Mouse (Mus musculus) liver, embryonic 11.5 days (tissue): ENCODE measurements around the gene Trpm2. TPM values are rescaled to one million over a fixed set of nuclear protein-coding genes. Genes with fewer than 3 reads are reported as not detected.

Experiments used
- ATAC-seq: fragments of 200-750 bp; cut with Nextera tagmentation; replicated peaks from 2 replicates; pipeline ENCODE4 v1.8.0; 2017; ENCODE audit warnings: moderate number of reproducible peaks, mild to moderate bottlenecking, moderate TSS enrichment, moderate library complexity; ENCODE audit not compliant: low FRiP score
- DNase-seq: peaks from one replicate; pipeline ENCODE4 v3.0.0-alpha.2; 2017; ENCODE audit warnings: low spot score
- H3K27ac ChIP-seq: fragments of 300-500 bp; sonication (generic); 2 replicates; pipeline ENCODE4 v1.5.1; 2014; ENCODE audit warnings: mild to moderate bottlenecking, low read depth, low read length, control low read depth
- H3K27me3 ChIP-seq: fragments of 300-500 bp; sonication (generic); replicated peaks from 2 replicates; pipeline ENCODE4 v1.6.1; 2014; ENCODE audit warnings: low read length, mixed read lengths; ENCODE audit not compliant: control insufficient read depth, insufficient read depth
- H3K36me3 ChIP-seq: fragments of 300-500 bp; sonication (generic); 2 replicates; pipeline ENCODE4 v1.6.1; 2014; ENCODE audit warnings: mild to moderate bottlenecking, low read length, moderate library complexity, mixed read lengths; ENCODE audit not compliant: control insufficient read depth, insufficient read depth
- H3K4me1 ChIP-seq: fragments of 300-500 bp; sonication (generic); replicated peaks from 2 replicates; pipeline ENCODE4 v1.6.1; 2014; ENCODE audit warnings: low read length, mixed read lengths; ENCODE audit not compliant: control insufficient read depth, insufficient read depth
- H3K4me2 ChIP-seq: fragments of 300-500 bp; sonication (generic); 2 replicates; pipeline ENCODE4 v1.6.1; 2014; ENCODE audit warnings: mild to moderate bottlenecking, control low read depth, moderate library complexity
- H3K4me3 ChIP-seq: fragments of 300-500 bp; sonication (generic); 2 replicates; pipeline ENCODE4 v1.5.1; 2014; ENCODE audit warnings: low read depth, low read length, control low read depth
- H3K9ac ChIP-seq: fragments of 300-500 bp; sonication (generic); 2 replicates; pipeline ENCODE4 v1.6.1; 2014; ENCODE audit warnings: low read depth, low read length, control low read depth
- H3K9me3 ChIP-seq: fragments of 300-500 bp; sonication (generic); 2 replicates; pipeline ENCODE4 v1.6.1; 2016; ENCODE audit warnings: low read length, inconsistent platforms, mixed read lengths; ENCODE audit not compliant: control insufficient read depth
- WGBS: fragments of 180-500 bp; shearing (Covaris S2); extraction: QIAGEN DNeasy Blood & Tissue Kit; methylation state at CpG from one replicate; pipeline ENCODE4 v1.1.7; 2014; 5-methylcytosine and 5-hydroxymethylcytosine counted together
- polyA plus RNA-seq: library from polyadenylated mRNA; unstranded; fragments of >200 nt; fragmentation: Nextera tagmentation; extraction: Ambion mirVana; gene quantifications from 2 replicates; pipeline ENCODE4 v1.2.1, GENCODE M21; 2014

The Trpm2 gene
- polyA plus RNA-seq, 1 experiment from 2014 or later: 1.2 TPM

DNA sequence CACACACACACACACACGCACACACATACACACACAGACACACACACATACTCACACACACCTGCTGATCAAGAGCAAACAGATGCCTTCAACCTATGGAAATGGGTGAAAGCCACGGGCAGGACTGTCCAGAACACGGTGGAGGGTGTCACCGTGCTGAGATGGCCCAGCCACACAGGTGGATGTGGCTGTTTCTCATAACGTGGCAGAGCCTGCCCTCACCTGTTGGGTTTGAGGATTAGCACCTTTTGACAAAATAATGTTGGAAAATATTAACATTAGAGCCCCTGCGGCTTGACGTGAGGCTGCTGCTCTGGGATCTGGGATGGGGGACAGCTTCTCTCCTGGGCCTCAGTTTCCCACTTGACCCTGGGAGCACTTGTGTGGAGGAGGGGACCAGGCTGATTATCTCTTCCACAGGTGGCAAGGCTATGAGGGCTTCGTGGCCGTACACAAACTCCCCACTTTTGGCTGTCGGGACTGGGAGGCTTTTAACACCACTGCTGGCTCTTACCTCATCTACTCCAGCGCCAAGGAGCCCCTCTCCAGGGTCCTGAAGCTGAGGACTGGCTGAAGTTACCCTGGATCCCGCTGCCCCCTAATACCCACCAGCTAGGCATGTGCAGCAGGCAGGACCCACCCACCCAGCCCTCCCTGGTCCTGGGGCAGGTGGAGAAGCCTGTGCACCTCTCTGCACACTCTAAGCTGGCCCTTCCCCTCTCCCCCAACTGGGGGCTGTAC, 84.2 kb downstream of the Trpm2 start:
- 45% methylated on average over 12 of the region's 12 CpGs for WGBS
- DNase-seq (no peak), ATAC-seq (no peak)
- H3K27ac ChIP-seq: no peak overlapping the region
- H3K36me3 ChIP-seq: no peaks in the 10 kb centered on the region
- H3K9ac ChIP-seq: no peak overlapping the region
- no peaks in the 10 kb centered on the region for H3K4me1 ChIP-seq
- no peak overlapping the region for H3K4me3 ChIP-seq
- no peaks in the 10 kb centered on the region for H3K9me3 ChIP-seq
- H3K4me2 ChIP-seq: no peak overlapping the region
- no peaks in the 10 kb centered on the region for H3K27me3 ChIP-seq

DNA sequence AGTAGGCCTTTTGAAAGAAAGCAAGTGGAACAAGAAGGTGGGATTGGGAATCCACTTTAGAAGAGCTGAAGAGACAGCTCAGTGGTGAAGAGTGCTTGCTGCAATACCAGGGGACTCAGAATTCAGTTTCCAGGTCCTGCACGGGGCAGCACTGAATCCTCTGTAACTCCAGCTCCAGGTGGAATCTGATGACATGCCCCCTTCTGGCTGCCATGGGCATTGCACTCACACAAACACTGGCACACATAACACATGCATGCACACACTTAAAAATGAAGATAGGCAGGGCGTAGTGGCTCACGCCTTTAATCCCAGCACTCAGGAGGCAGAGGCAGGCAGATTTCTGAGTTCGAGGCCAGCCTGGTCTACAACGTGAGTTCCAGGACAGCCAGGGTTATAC, 87.8 kb downstream of the Trpm2 start:
- ATAC-seq (no peak), DNase-seq (no peak)
- Histone ChIP-seq H3K36me3 (no peaks in the 10 kb centered on the region), H3K27ac (no peak overlapping the region), H3K9me3 (no peaks in the 10 kb centered on the region), H3K4me2 (no peak overlapping the region), H3K9ac (no peak overlapping the region), H3K27me3 (no peaks in the 10 kb centered on the region), H3K4me3 (no peak overlapping the region), H3K4me1 (no peaks in the 10 kb centered on the region)
- 75% methylated on average over 5 of the region's 5 CpGs for WGBS

- H3K27me3 ChIP-seq: no peaks in the 10 kb centered on the region
- no peaks in the 10 kb centered on the region for H3K4me1 ChIP-seq
- no peak for DNase-seq
- H3K4me3 ChIP-seq: no peak overlapping the region
- H3K36me3 ChIP-seq: no peaks in the 10 kb centered on the region
- no peak for ATAC-seq
- H3K9me3 ChIP-seq: no peaks in the 10 kb centered on the region
- 43% methylated on average over 3 of the region's 3 CpGs for WGBS
- no peak overlapping the region for H3K4me2 ChIP-seq
- H3K9ac ChIP-seq: no peak overlapping the region
- no peak overlapping the region for H3K27ac ChIP-seq
Observed at GRCm38 (mm10) chr10:77880305-77880704, 90.1 kb downstream of the Trpm2 start.

- Histone ChIP-seq H3K9ac (no peak overlapping the region), H3K4me1 (no peaks in the 10 kb centered on the region), H3K27me3 (no peaks in the 10 kb centered on the region), H3K27ac (no peak overlapping the region), H3K4me3 (no peak overlapping the region), H3K9me3 (no peaks in the 10 kb centered on the region), H3K4me2 (no peak overlapping the region), H3K36me3 (no peaks in the 10 kb centered on the region)
- DNase-seq (no peak), ATAC-seq (no peak)
- WGBS: 54% methylated on average over 6 of the region's 6 CpGs
Observed at GRCm38 (mm10) chr10:77878985-77879384, 91.4 kb downstream of the Trpm2 start.

DNA sequence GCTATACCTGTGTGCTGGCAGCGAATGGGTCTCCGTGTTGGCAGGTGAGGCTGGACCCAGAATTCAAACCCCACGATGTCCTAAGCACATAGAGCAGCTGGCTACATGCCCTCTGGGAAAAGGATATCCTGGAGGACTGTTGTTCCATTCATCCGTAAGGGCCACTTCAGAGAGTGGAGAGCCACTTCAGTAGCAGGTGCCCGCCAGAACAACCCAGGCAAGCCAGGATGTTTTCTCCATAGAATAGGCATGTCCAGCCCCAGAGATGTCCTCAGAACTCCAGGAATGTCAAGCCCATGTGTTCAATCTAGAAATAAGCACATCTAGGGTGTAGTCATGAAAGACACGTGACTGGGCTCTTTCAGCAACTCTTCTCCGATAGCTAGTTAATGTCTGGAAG, 100.7 kb downstream of the Trpm2 start:
- Histone ChIP-seq H3K4me3 (no peak overlapping the region), H3K27ac (no peak overlapping the region), H3K27me3 (no peaks in the 10 kb centered on the region), H3K9ac (no peak overlapping the region), H3K4me2 (no peak overlapping the region), H3K9me3 (no peaks in the 10 kb centered on the region), H3K4me1 (no peaks in the 10 kb centered on the region), H3K36me3 (no peaks in the 10 kb centered on the region)
- 88% methylated on average over 7 of the region's 7 CpGs for WGBS
- ATAC-seq: no peak
- no peak for DNase-seq

GRCm38 (mm10) chr10:77867546-77867945, 102.8 kb downstream of the Trpm2 start:
- no peaks in the 10 kb centered on the region for H3K36me3 ChIP-seq
- ATAC-seq (no peak), DNase-seq (no peak)
- 9% methylated on average over 1 of the region's 1 CpGs for WGBS
- no peak overlapping the region for H3K9ac ChIP-seq
- H3K27me3 ChIP-seq: no peaks in the 10 kb centered on the region
- no peak overlapping the region for H3K27ac ChIP-seq
- no peak overlapping the region for H3K4me2 ChIP-seq
- H3K4me1 ChIP-seq: no peaks in the 10 kb centered on the region
- no peaks in the 10 kb centered on the region for H3K9me3 ChIP-seq
- no peak overlapping the region for H3K4me3 ChIP-seq

- DNase-seq: no peak
- Histone ChIP-seq H3K9ac (no peak overlapping the region), H3K4me2 (peak overlapping the region; percentile 54), H3K27ac (no peak overlapping the region), H3K27me3 (no peaks in the 10 kb centered on the region), H3K9me3 (no peaks in the 10 kb centered on the region), H3K36me3 (no peaks in the 10 kb centered on the region), H3K4me1 (no peaks in the 10 kb centered on the region), H3K4me3 (peak overlapping the region; percentile 18; the same call in 1 of the 2 replicates)
- WGBS: 31% methylated on average over 11 of the region's 11 CpGs
- ATAC-seq: 0 out of 2 replicates have a peak, but pooled peaks have one; percentile 2
Observed at GRCm38 (mm10) chr10:77864762-77865143, 105.6 kb downstream of the Trpm2 start.

DNA sequence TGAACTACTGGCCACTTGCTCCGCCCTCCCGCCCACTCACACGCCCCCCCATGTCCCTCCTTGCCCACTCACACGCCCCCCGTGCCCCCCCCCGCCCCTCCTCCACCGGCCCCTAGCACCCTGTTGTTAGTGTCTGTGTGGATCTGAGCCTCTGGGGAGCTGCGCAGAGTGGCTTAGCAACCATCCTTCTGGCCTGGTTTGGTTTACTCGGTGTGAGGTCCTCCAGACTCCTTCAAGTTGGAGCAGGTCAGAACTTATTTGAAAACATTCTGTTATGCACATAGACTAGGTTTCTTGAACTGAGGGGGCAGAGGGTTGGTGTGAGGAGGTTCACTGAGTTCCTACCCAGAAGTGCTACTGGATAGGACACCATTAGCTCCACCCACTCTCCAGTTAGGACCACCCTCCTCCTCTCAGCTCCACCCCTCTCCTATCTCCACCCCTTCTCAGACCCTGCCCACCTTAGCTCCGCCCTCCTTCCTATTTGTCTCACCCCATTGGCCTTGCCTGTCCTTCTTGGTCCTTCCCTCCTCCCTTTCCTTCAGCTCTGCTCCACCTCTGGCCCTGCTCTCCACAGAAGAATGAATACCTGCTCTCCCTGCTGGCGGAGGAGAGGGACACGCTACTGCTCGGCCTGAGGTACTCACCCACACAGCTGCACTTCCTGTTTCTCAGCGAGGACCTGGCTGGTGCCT, 106.1 kb downstream of the Trpm2 start:
- Histone ChIP-seq H3K4me2 (peak overlapping the region; percentile 54), H3K9ac (no peak overlapping the region), H3K9me3 (no peaks in the 10 kb centered on the region), H3K36me3 (no peaks in the 10 kb centered on the region), H3K4me1 (no peaks in the 10 kb centered on the region), H3K4me3 (peak overlapping the region; percentile 18; the same call in 1 of the 2 replicates), H3K27ac (no peak overlapping the region), H3K27me3 (no peaks in the 10 kb centered on the region)
- DNase-seq: peak; percentile 45
- 25% methylated on average over 14 of the region's 14 CpGs for WGBS
- peak; percentile 86 for ATAC-seq

GRCm38 (mm10) chr10:77861675-77862074, 108.7 kb downstream of the Trpm2 start, which contains the start of gene Gm3285:
Gene Gm3285 (plus strand): TSS chr10:77861975.
- H3K36me3 ChIP-seq: no peaks in the 10 kb centered on the region
- H3K4me3 ChIP-seq: no peak within 1 kb of the TSS
- no peak for DNase-seq
- H3K27ac ChIP-seq: no peak within 1 kb of the TSS
- no peaks in the 10 kb centered on the region for H3K4me1 ChIP-seq
- no peak within 1 kb of the TSS for H3K9ac ChIP-seq
- H3K9me3 ChIP-seq: no peaks in the 10 kb centered on the region
- no peak within 1 kb of the TSS for H3K4me2 ChIP-seq
- no peaks in the 10 kb centered on the region for H3K27me3 ChIP-seq
- 53% methylated on average over 7 of the region's 7 CpGs for WGBS
- ATAC-seq: no peak
